Mouse (Mus musculus) retina, postnatal 1 day (tissue): ENCODE data around the gene Pkp1.

ENCODE experiments used
- DNase-seq: peaks from one replicate; pipeline ENCODE4 v3.0.0-alpha.2; 2012

Gene Pkp1

DNA sequence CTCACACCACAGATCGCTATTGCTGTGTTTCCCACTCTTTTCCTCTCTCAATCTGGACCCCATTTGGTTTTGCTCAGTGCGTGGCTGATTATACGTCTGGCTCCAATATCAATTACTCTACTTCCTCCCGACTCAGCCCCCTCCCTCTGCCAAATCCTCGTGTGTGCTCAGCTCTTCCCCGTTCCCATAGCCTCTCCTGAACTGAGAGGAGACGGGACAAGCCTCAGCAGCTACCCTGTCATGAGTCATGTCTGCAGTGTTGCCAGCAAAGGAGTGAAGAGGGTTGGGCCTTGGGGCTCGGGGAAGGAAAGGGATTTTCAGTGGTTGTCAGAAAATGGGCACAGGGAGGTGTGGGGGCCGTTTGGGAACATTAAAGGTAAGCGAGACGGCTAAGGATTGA is 12.3 kb downstream of the Pkp1 start:
- DNase-seq: no peak

DNA sequence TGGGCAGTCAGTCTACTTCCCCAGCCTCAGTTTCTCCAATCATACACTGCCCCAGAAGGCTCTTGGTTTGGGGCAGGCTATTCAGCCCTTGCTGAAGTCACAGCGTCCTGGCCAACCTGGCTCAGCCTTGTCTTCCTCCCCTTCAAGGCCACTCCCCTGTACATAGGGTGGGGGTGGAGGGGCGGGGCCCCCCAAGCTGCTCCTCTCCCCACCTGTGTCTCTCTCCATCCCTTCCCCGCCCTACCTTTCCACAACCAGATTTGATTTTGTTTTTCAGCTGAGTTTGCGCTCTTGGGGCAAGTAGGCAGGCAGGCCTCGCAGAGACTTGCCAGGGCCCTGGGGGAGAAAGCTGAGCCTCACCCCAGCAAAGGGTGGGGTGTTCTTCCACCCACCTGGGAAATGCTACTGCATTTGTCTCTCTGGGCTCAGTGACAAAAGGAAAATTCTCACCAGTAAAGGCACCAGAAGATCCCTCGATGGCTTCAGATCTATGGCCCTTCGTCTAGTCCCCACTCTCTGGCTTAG is 19.0 kb downstream of the Pkp1 start:
- no peak for DNase-seq

DNA sequence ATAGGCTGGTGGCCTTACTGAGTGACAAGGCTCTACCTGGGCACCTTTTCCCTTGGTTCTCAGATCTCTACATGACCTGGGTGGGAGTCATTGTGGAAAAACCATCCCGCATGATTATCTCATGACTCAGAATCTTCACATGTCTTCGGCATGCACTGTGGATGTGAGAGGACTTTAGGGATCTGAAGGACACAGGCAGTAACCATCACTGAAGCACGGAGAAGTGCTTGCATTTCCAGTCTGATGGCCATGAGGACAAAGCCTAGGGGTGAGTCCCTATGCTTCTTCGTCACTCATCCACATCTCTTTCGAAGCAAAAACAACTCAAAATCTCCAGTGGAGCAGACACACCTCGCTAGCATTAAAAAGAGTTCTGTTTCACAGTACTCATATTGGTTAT is 19.7 kb downstream of the Pkp1 start:
- DNase-seq: no peak

DNA sequence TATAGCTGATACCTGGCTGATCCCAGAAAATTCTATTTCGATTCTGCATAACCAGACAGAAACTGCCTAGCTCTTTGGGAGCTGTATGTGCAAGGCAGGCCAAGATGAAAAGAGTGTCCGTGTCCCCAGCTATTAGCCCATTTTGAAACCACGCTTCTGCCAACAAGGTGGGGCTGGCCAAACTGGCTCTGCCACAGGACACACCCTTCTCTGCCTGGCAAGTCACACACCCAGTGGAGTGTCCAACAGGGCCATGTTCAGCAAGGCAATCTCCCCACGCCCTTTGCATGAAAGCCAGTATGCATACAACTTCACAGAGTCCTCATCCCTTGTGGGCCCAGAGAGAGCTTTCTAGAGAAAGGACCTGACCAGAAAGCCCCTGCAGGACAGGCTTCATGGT is 23.6 kb downstream of the Pkp1 start:
- DNase-seq: no peak

DNA sequence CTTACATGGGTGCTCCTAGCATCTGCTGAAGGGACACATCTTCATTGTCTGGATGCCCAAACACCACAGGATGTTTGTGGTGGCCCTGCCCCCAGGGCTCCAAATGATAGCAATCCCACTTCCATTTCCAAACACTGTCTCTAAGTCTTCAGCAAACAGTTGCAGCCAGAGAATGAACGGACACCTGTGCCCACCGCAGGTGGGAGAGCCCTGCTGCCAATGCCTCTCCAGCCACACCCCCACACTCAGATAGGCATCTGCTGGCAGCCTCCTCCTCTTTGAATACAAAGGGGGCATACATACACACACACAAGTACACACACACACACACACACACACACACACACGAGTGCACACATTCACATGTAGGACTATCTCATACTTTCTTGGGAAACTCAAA is 25.6 kb downstream of the Pkp1 start:
- no peak for DNase-seq

DNA sequence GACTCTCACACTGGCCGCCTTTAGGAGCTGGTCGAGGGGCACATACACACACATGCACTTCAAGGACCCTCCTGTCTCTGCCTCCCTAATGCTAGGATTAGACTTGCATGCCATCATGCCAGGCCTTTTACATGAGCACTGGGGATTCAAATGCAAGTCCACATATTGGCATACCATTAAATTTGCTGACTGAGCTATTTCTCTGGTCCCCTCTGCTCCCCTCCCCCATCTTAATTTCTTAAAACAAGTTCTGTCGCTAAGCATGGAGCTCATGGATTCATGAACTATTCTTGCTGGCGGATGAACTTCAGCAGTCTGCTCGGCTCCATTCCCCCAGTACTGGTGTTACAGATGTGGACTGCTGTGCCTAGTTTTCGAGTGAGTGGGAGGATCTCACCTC is 26.2 kb downstream of the Pkp1 start:
- no peak for DNase-seq

DNA sequence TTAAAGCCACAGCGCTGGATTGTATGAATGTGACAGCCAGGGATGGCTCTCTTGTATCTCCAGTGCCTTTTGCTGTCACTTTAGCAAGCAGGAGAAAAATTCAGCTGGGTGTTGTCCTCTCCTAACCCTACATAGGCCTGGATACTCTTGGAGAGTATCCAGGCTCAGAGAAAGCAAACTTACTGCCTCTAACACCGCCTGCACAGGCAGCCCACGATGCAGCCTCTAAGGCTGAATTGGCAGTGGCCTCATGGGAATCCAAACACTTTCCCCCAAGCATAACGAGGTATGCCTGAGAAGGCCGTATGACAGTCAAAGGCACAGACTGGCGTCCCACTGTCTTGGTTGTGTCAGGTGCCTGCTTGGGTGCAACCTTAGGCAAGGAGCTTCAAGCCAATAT is 26.8 kb downstream of the Pkp1 start:
- DNase-seq: no peak

DNA sequence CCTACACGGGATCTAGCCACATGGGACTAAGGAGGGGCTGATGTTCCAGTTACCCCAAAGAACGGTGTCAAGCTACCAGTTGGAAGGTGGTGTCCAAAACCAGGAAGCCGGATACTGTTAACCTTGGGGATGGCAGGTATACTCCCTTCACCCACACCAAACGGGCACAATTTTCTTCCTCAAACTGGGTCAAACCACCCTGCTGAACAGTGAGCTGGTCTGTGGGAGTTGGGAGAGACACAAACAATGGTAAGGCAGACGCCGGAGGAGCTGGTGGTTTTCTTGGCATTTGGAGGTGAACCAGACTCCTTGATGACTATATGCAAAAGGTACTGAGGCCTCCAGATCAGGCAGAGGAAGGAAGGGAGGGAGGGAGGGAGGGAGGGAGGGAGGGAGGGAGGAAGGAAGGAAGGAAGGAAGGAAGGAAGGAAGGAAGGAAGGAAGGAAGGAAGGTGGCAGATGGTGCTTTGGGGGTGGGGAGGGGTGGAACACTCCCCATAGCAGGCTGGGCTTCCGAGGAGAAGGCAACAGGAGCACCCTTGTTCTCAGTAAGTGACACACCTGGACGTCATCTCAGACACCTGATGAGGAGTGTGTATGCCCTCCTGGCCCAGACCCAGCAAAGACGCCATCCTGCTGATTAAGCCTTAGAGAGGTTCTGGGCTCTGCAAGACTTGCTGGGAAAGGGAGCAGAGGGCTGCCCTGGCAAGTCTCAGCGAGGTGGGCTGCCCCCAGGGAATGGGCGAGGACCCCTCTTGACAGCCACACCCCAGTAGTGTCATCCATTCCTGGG is 27.4 kb downstream of the Pkp1 start:
- no peak for DNase-seq

DNA sequence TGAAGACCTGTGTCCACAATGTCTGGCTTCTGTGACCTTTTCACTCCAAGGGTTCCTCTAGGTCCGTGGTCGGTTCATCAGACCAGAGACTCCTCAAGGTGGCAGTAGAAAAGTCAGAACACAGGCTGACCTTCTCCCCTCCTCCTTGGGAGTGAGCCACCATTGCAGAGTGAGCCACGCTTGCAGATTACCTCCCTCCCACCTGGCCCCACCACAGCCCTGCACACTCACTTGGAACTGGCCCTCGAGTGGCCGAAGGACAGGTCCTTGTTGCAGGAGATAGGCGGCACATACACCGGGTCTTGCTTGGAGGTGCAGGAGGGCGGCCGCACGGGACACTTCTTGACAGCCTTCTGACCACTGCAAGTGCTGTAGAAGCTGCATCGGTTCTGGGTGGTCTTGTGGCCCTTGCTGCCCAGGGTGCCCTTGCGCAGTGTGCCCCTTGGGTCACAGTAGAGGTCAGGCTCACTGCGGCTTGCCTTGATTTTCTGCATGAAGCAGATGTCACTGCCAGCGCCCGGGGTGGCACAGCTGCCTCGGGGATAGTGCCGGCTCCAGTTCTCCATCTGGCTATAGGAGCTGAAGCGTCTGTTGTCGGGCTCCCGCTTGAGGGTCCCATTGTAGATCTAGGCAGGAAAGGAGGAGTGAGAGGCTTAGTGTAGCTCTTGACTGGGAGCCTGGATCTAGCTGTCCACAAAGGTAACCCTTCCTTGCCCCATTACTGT is 29.4 kb downstream of the Pkp1 start:
- DNase-seq: peak; percentile 46

DNA sequence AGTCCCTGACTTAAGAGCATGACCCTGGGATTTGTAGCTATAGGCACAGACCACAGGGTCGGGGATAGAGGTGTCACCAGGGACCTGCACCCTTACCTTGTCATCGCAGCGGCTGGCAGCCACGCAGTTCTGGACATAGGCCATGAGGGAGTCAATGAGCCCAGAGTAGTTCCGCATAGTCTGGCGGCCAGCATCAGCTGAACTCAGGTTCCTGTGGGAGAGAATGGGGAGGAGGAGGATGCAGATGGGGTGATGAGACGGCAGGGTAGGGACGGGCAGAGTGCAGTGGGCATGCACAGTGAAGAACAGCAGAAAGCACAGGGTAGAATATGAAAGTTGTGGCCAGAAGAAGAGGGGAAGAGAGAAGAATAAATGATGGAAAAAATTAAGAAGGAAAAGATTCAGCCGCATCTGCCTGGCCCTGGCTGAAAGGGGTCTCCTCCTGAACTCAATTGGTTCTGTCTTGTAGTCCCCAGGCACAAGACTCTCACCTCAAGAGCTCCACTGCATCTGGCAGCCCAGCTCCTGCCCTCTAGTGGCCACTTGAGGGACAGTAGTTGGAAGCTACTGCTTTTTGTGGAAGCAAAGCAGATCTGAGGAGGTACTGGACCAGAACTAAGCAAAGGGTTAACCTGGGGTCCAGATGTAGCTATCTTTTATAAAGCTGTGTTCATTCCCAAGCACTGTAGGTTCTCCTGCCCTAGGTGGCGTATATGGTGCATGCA is 36.5 kb downstream of the Pkp1 start:
- DNase-seq: peak; percentile 77

DNA sequence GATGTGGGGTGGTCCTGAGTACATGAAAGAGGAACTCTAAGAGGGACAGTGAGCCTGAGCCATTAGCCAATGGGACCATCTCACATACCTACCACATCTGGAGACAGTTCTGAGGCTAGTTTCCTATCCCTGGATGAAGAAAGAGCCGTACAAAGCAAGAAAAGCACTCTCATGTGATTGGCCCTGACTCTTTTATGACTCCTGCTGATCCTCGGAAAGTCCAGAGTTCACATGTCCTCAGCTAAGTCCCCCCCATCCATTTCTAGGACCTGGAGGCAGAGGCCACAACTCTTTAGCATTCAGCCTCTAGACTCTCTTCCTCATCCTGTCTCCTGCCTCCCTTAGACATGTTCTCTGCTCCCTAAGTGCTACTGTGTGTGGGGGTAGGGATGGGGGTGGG is 41.8 kb downstream of the Pkp1 start:
- no peak for DNase-seq

DNA sequence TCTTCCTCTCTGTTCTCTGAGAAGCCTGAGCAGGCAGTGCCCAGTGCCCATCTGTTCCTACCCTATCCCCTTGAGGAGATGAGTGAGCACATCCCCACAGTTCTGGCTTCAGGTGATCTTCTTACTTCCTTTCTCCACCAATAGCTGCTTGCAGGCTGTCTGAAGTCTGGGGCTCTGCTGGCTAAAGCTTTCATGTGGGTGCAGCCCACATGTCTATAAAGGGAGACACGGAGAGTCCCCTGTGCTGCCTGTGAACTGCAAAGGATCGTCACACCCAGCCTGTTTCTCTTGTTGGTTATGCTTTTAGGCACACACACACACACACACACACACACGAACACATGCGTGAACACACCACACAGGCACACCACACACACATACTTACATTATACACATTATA is 46.0 kb downstream of the Pkp1 start:
- DNase-seq: no peak

DNA sequence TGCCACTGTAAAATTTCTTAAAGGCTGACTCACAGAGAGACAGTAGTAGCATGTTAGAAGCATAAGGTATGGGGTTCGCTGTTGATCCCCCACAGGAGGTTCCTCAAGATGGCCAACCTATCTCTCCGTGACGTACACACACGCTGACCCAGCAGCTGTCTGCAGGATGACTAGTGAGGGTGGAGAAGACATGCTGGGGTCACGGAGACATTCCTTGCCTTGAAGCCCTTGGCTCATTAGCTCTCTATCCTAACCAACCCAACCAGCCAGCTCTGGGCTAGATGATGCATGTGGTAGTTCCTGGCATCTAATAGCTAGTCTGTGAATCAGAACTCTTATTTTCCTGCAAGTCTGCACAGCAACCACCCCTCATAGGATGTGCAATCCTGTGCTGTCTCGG is 50.4 kb downstream of the Pkp1 start:
- DNase-seq: no peak

DNA sequence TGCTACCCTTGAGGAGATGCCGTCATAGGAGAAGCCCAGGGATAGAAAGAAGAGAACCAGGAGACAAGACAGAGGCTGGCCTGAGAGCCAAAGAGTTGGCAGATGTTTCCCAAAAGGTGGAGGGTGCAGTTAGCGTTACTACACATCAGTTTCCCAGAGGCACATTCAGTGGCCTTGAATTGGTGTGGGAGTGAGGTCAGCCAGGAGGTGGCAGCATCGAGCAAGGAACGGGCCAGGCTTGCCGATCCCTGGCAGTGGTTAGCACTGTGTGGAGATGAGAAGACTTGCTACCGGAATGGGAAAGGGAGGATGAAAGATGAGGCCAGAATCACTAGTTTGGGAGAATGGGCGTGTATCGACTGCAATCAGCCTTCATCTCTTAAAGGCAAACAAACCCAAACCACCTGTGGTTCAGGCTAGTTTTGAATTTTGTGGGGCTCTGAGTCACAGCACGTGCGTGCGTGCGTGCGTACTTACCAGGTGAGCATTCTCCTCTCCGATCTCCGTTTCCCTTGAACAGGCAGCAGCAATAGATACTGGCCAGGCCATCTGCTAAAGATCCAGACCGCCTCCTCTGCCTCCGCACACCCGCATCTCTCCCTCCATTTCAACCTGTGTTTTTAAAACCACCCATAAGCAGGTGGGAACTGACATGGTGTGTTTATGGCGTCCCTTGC is 53.4 kb downstream of the Pkp1 start:
- peak; percentile 82 for DNase-seq

DNA sequence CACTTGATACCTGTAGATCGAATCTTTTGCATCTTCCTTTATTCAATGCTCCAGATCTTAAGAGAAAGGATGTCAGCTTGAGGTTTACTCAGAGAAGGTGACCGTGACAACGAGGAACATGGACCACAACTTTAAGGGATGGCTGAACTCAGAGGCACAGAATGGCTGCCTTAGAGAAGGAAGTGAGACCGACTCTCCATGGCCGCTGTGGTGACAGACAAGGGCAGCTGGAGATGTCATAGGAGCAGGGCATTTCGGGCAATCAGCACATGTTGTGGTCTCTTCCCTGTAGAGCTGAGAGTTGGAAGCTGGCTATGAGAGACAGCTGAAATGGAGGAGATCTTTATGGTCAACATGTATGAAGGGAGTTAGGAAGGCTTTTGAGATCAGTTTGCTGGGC is 54.2 kb downstream of the Pkp1 start:
- no peak for DNase-seq

DNA sequence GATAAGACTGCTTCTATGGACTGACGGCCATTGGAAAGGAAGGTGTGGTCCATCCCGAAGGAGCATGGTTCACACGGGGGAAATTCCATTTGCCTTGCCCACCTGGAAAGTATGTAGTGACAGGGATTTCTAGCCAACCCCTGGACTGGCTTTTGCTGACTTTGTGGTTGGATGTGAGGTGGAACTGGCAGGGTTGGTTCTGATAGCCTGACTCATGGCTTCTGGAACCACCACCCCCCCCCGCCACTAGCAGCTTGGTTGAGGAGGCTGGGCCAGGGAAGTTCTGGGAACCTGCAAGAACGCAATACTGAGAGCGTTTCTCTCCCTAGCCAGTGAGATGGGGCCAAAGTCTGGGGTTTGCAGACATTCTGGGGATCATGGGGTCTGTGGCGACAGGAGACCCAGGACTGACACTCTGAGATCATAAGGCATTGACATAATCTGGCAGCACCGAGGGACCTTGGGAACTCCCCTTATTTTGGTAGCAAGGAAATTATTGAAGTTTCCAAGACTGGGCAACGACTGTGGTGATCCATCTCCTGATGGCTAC is 55.1 kb downstream of the Pkp1 start:
- no peak for DNase-seq

DNA sequence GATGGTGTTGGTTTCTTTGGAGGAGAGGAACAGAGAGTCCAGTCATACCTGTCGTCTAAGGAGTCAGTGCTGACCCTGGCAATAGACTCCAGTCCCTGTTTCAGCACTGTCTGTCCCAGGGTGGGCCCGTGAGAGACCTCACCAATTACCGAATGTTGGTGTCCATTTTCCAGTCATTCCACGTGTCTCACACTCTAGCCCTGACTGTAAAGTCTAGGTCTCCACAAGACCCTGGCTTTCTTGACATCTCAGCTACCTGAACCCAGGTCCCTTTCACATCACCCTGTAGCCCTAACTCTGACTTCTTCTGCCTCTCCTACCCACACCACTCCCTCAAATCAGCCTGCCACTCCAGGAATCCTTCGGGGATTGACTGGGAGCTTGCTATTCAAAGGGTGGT is 56.4 kb downstream of the Pkp1 start:
- no peak for DNase-seq

DNA sequence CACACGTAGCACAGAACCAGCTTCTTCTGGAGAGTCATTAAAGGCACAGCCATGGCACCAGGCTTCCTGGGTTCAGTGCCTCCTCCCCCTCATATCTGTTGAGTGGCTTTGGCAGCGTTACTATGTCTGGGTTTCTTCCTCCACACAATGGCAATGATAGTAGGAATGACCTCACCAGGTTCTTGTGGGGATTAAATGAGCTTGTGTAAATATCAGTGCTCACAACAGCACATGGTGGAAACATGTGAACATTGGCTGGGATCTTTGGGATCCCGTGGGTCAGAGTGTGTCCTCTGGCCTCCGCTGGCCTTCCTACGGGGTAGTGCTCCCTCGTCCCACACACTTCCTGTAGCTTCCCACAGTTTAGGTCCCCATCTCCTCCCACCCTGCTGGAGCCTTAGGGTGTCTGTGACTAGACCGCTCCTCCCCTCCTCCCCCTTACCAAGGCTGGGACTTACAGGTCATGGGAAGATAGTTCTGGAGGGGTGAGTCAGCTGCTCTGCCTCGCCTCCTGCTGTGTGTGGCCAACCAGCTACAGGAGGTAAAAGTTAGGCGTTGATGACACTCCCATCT is 56.9 kb downstream of the Pkp1 start:
- DNase-seq: no peak

DNA sequence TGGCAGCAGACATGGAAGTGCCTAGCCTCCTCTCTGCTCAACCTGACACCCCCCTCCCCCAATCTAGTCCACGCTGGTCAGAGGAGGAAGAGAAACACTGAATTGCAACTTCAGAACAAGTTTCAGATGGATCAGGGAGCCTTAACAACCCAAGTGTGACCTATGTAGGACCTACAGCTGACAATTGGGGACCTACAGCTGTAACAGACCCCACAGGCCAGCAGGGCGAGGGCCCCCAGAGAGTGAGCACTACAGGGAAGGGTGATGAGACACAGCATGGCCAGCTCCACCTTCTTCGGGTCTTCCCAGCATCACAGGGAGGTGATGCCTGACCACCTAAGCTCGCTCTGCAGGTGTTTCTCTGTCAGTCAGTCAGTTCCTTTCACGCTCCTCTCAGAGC is 57.9 kb downstream of the Pkp1 start:
- no peak for DNase-seq

DNA sequence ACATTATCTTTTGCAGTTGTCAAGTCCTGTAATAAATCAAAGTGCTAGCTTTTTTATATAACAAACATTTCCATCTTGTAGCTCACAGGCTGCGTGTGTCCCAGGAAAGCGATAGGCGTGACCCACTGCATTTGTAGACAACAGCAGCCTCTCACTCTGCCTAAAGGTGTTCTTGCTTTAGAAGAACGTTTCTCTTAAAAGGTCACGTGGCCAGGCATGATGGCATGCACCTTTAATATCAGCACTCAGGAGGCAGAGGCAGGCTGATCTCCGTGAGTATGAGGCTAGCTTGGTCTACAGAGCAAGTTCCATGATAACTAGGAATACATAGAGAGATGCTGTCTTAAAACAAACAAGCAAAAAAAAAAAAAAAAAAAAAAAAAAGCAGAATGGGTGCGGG is 60.5 kb downstream of the Pkp1 start:
- no peak for DNase-seq

DNA sequence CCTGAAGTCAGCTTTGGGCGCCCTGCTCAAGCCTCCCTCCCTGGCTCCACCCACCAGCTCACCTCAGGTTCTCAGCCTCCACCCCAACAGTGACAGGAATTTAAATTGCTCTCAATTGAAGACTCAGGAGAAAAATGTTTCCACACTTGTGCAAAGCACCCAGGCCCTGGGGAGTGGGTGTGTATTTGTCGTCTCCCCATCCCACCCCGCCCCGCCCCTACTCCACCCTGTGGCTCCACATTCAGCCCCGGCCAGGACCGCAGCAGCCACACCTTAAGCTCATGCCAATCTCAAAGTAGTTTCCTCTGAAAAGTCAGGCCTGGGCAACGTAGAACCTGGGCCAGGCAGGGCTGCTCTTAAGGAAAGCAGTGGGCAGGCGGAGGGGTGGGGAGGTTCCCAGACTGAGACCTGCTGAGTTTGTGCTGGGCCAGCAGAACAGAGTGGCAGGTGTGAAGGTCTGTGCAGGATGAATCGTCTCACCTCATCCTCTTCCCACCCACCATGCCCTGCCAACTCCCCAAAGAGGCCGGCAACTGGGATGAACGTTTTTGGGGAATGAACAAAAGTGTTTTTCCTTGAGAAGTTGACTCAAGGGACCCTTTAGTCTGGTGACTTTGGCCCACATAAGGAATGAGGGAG is 61.8 kb downstream of the Pkp1 start:
- no peak for DNase-seq

DNA sequence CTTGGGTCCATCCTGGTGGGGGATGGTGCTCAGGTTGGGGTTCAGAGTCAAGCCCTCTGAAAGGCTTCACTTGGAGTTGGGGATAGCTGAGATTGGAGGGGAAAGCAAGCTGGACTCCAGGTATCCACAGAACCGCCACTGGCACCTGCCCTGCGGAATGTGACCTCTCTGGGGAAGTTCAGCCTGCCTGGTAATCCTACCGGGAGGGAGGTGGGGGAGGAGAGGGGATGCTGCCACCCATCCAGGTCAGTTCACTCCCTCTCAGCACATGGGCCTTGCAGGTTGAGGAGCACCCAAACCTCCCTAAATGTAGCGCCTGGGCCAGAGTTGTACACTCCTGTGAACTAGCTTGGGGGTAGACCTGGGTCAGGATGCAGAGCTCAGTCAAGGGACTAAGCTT is 62.9 kb downstream of the Pkp1 start:
- no peak for DNase-seq
